Mouse (Mus musculus) megakaryocyte, embryonic 14.5 days (primary cell): ENCODE measurements around the gene Ube2l6.

Source experiments
- FLI1 ChIP-seq: IDR thresholded peaks from 2 replicates; pipeline ENCODE4 v1.6.1; 2012; ENCODE audit warnings: low read length, inconsistent platforms, mixed read lengths
- GATA1 ChIP-seq: IDR thresholded peaks from 3 replicates; pipeline ENCODE4 v1.6.1; 2012; ENCODE audit warnings: mixed read lengths, low read length, inconsistent platforms, borderline replicate concordance

DNA sequence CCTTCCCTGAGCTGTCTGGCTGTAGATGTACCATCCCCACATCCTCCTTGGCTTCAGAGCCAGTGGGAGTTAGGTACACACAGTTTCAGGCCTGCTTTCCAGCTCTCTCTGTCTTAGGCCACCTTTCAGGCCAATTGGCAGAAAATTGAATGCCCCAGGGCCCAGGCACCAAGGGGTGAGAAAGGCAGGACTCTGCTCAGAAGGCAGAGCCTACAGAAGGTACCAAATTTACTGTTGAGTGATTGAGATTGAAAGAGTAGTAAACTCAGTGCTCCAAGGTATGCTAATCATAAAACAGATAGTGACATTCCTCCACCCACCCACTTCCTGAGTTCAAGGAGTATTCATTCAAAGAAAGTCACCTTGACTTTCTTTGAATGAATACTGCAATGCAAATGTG lies 10.7 kb downstream of the Ube2l6 start:
- no peak for TF ChIP-seq FLI1
- no peak for TF ChIP-seq GATA1
